Mouse (Mus musculus) midbrain, embryonic 11.5 days (tissue): ENCODE data around the gene Hspb3. TPM values are rescaled to one million over a fixed set of nuclear protein-coding genes. Genes with fewer than 3 reads are reported as not detected.
A peak's percentile ranks its signal among the peaks of the same experiment; 100 is the strongest.

ENCODE experiments used
- ATAC-seq: fragments of 200-750 bp; cut with Nextera tagmentation; 2 replicates; pipeline ENCODE4 v1.8.0; 2017; ENCODE audit warnings: moderate TSS enrichment, moderate library complexity; ENCODE audit not compliant: low FRiP score
- DNase-seq: peaks from one replicate; pipeline ENCODE4 v3.0.0; 2015; ENCODE audit warnings: low spot score; ENCODE audit errors: missing footprints
- H3K27ac ChIP-seq: fragments of 300-500 bp; sonication (generic); 2 replicates; pipeline ENCODE4 v1.5.1; 2014; ENCODE audit warnings: low read depth, low read length
- H3K27me3 ChIP-seq: fragments of 300-500 bp; sonication (generic); 2 replicates; pipeline ENCODE4 v1.6.1; 2014; ENCODE audit warnings: mild to moderate bottlenecking, low read length, moderate library complexity, mixed read lengths; ENCODE audit not compliant: control insufficient read depth, insufficient read depth
- H3K36me3 ChIP-seq: fragments of 300-500 bp; sonication (generic); 2 replicates; pipeline ENCODE4 v1.6.1; 2014; ENCODE audit warnings: mild to moderate bottlenecking, low read length, moderate library complexity, mixed read lengths; ENCODE audit not compliant: control insufficient read depth, insufficient read depth
- H3K4me1 ChIP-seq: fragments of 300-500 bp; sonication (generic); 2 replicates; pipeline ENCODE4 v1.6.1; 2014; ENCODE audit warnings: low read length; ENCODE audit not compliant: control insufficient read depth, insufficient read depth
- H3K4me2 ChIP-seq: fragments of 300-500 bp; sonication (generic); 2 replicates; pipeline ENCODE4 v1.6.1; 2014; ENCODE audit warnings: mild to moderate bottlenecking, moderate library complexity
- H3K4me3 ChIP-seq: fragments of 300-500 bp; sonication (generic); 2 replicates; pipeline ENCODE4 v1.5.1; 2014; ENCODE audit warnings: low read depth, low read length
- H3K9ac ChIP-seq: fragments of 300-500 bp; sonication (generic); 2 replicates; pipeline ENCODE4 v1.6.1; 2014; ENCODE audit warnings: low read length
- H3K9me3 ChIP-seq: fragments of 300-500 bp; sonication (generic); 2 replicates; pipeline ENCODE4 v1.6.1; 2016; ENCODE audit warnings: low read length; ENCODE audit not compliant: control insufficient read depth
- WGBS: fragments of 180-500 bp; shearing (Covaris S2); extraction: QIAGEN DNeasy Blood & Tissue Kit; methylation state at CpG from one replicate; pipeline ENCODE4 v1.1.7; 2014; 5-methylcytosine and 5-hydroxymethylcytosine counted together
- polyA plus RNA-seq: library from polyadenylated mRNA; unstranded; fragments of >200 nt; fragmentation: Nextera tagmentation; extraction: Ambion mirVana; gene quantifications from 2 replicates; pipeline ENCODE4 v1.2.1, GENCODE M21; 2014

Hspb3 gene
- polyA plus RNA-seq, 1 experiment from 2014 or later = not detected

GRCm38 (mm10) chr13:113656639-113657038 lies 6.8 kb downstream of the Hspb3 start:
- Histone ChIP-seq H3K9ac (no peak overlapping the region), H3K9me3 (no peaks in the 10 kb centered on the region), H3K27ac (no peak overlapping the region), H3K4me3 (no peak overlapping the region), H3K4me1 (no peaks in the 10 kb centered on the region), H3K36me3 (no peaks in the 10 kb centered on the region), H3K4me2 (no peak overlapping the region), H3K27me3 (no peaks in the 10 kb centered on the region)
- DNase-seq (peak; percentile 78), ATAC-seq (no peak)
- 90% methylated on average over 4 of the region's 4 CpGs for WGBS

GRCm38 (mm10) chr13:113655511-113655910 lies 8.0 kb downstream of the Hspb3 start:
- H3K27me3 ChIP-seq = no peaks in the 10 kb centered on the region
- no peak overlapping the region for H3K4me2 ChIP-seq
- H3K4me3 ChIP-seq = no peak overlapping the region
- DNase-seq = no peak
- H3K36me3 ChIP-seq = no peaks in the 10 kb centered on the region
- H3K9me3 ChIP-seq = no peaks in the 10 kb centered on the region
- WGBS = 88% methylated on average over 4 of the region's 4 CpGs
- no peaks in the 10 kb centered on the region for H3K4me1 ChIP-seq
- no peak for ATAC-seq
- H3K27ac ChIP-seq = no peak overlapping the region
- H3K9ac ChIP-seq = no peak overlapping the region

GRCm38 (mm10) chr13:113640944-113641597 lies 22.4 kb downstream of the Hspb3 start:
- no peak overlapping the region for H3K27ac ChIP-seq
- H3K4me3 ChIP-seq = no peak overlapping the region
- H3K4me2 ChIP-seq = no peak overlapping the region
- H3K9ac ChIP-seq = no peak overlapping the region
- DNase-seq (no peak), ATAC-seq (peak; percentile 44; the same call in 1 of the 2 replicates)
- H3K9me3 ChIP-seq = no peaks in the 10 kb centered on the region
- H3K36me3 ChIP-seq = no peaks in the 10 kb centered on the region
- no peaks in the 10 kb centered on the region for H3K27me3 ChIP-seq
- 82% methylated on average over 11 of the region's 11 CpGs for WGBS
- no peaks in the 10 kb centered on the region for H3K4me1 ChIP-seq

GRCm38 (mm10) chr13:113638914-113639313 lies 24.6 kb downstream of the Hspb3 start:
- Histone ChIP-seq H3K9ac (no peak overlapping the region), H3K9me3 (no peaks in the 10 kb centered on the region), H3K27me3 (no peaks in the 10 kb centered on the region), H3K4me3 (no peak overlapping the region), H3K4me2 (no peak overlapping the region), H3K36me3 (no peaks in the 10 kb centered on the region), H3K27ac (no peak overlapping the region), H3K4me1 (no peaks in the 10 kb centered on the region)
- peak; percentile 91 for DNase-seq
- no peak for ATAC-seq
- 32% methylated on average over 7 of the region's 7 CpGs for WGBS

GRCm38 (mm10) chr13:113635799-113636222 lies 27.7 kb downstream of the Hspb3 start:
- no peak for ATAC-seq
- WGBS = 87% methylated on average over 17 of the region's 17 CpGs
- Histone ChIP-seq H3K4me1 (no peaks in the 10 kb centered on the region), H3K9me3 (no peaks in the 10 kb centered on the region), H3K36me3 (no peaks in the 10 kb centered on the region), H3K27me3 (no peaks in the 10 kb centered on the region), H3K4me3 (no peak overlapping the region), H3K9ac (no peak overlapping the region), H3K4me2 (no peak overlapping the region), H3K27ac (no peak overlapping the region)
- no peak for DNase-seq

- Histone ChIP-seq H3K4me1 (no peaks in the 10 kb centered on the region), H3K9ac (no peak overlapping the region), H3K27ac (no peak overlapping the region), H3K4me2 (no peak overlapping the region), H3K4me3 (no peak overlapping the region), H3K27me3 (no peaks in the 10 kb centered on the region), H3K36me3 (no peaks in the 10 kb centered on the region), H3K9me3 (no peaks in the 10 kb centered on the region)
- ATAC-seq = no peak
- 91% methylated on average over 15 of the region's 15 CpGs for WGBS
- peak; percentile 81 for DNase-seq
These were observed 28.6 kb downstream of the Hspb3 start for GRCm38 (mm10) chr13:113634732-113635481.

GRCm38 (mm10) chr13:113632506-113632905 lies 31.0 kb downstream of the Hspb3 start:
- DNase-seq (no peak), ATAC-seq (no peak)
- no peak overlapping the region for H3K4me2 ChIP-seq
- no peak overlapping the region for H3K27ac ChIP-seq
- H3K9ac ChIP-seq = no peak overlapping the region
- no peaks in the 10 kb centered on the region for H3K9me3 ChIP-seq
- 59% methylated on average over 6 of the region's 6 CpGs for WGBS
- no peak overlapping the region for H3K4me3 ChIP-seq
- no peaks in the 10 kb centered on the region for H3K4me1 ChIP-seq
- no peaks in the 10 kb centered on the region for H3K27me3 ChIP-seq
- no peaks in the 10 kb centered on the region for H3K36me3 ChIP-seq

GRCm38 (mm10) chr13:113627601-113628000 lies 35.9 kb downstream of the Hspb3 start:
- H3K9ac ChIP-seq = no peak overlapping the region
- no peaks in the 10 kb centered on the region for H3K4me1 ChIP-seq
- H3K27ac ChIP-seq = no peak overlapping the region
- DNase-seq (no peak), ATAC-seq (no peak)
- no peak overlapping the region for H3K4me3 ChIP-seq
- no peaks in the 10 kb centered on the region for H3K27me3 ChIP-seq
- WGBS = 83% methylated on average over 8 of the region's 8 CpGs
- no peaks in the 10 kb centered on the region for H3K9me3 ChIP-seq
- H3K36me3 ChIP-seq = no peaks in the 10 kb centered on the region
- no peak overlapping the region for H3K4me2 ChIP-seq

GRCm38 (mm10) chr13:113622865-113623255 lies 40.6 kb downstream of the Hspb3 start:
- peaks cover 2% of the 10 kb centered on the region; the same call in 1 of the 2 replicates for H3K4me1 ChIP-seq
- H3K9me3 ChIP-seq = no peaks in the 10 kb centered on the region
- no peak overlapping the region for H3K4me2 ChIP-seq
- H3K27ac ChIP-seq = no peak overlapping the region
- H3K9ac ChIP-seq = no peak overlapping the region
- WGBS = 84% methylated on average over 8 of the region's 8 CpGs
- no peak for ATAC-seq
- DNase-seq = no peak
- no peak overlapping the region for H3K4me3 ChIP-seq
- no peaks in the 10 kb centered on the region for H3K36me3 ChIP-seq
- H3K27me3 ChIP-seq = no peaks in the 10 kb centered on the region
